Mouse (Mus musculus) layer of hippocampus, adult 18-20 months (tissue): Measurements from ENCODE around the gene Kcnip1. TPM values are rescaled to one million over a fixed set of nuclear protein-coding genes. Genes with fewer than 3 reads are reported as not detected.

ENCODE experiments used
- DNase-seq, 2 experiments: peaks; one replicate each; pipeline ENCODE4 v3.0.0; 2022; ENCODE audit warnings: low spot score in 2 of 2
- total RNA-seq, 2 experiments: library from RNA; stranded (reverse); gene quantifications; 2 replicates each; pipeline ENCODE4 v1.2.3; 2021

The Kcnip1 gene
- total RNA-seq, 2 experiments from 2014 or later: 20.3 to 24.2 TPM

- no peak for DNase-seq
These were observed 406.3 kb downstream of the Kcnip1 start for GRCm38 (mm10) chr11:33586614-33587013.

- DNase-seq: no peak
These were observed 413.3 kb downstream of the Kcnip1 start for GRCm38 (mm10) chr11:33579621-33580020.

Other genes with a start within 250 kb of the Kcnip1 start
- under 1 TPM; 0.27 to 0.28 TPM for gene Kcnmb1, start 30.1 kb downstream of the Kcnip1 start, total RNA-seq
- gene Lcp2, start 53.8 kb upstream of the Kcnip1 start, total RNA-seq: 1 to 10 TPM; 2.9 to 3.7 TPM
- not detected for gene 4930469K13Rik, start 105.4 kb upstream of the Kcnip1 start, total RNA-seq
- gene Foxi1, start 214.9 kb upstream of the Kcnip1 start, total RNA-seq: not detected